Mouse (Mus musculus) heart, embryonic 14.5 days (tissue): ENCODE measurements around the gene Rep15. TPM values are rescaled to one million over a fixed set of nuclear protein-coding genes. Genes with fewer than 3 reads are reported as not detected.

Source experiments
- ATAC-seq: fragments of 200-750 bp; cut with Nextera tagmentation; 2 replicates; pipeline ENCODE4 v1.8.0; 2017; ENCODE audit warnings: low read depth, moderate TSS enrichment; ENCODE audit not compliant: insufficient number of reproducible peaks, insufficient read depth, low FRiP score
- H3K27ac ChIP-seq, 2 experiments: fragments of 200-500 bp in 1 of 2; fragments of 300-500 bp in 1 of 2; sonication (generic) in 1 of 2; replicated peaks in 1 of 2; 2 replicates each; pipeline ENCODE4 v1.5.1; 2012 to 2014; ENCODE audit warnings: low read depth in 2 of 2, low read length in 2 of 2, control low read depth in 1 of 2, mild to moderate bottlenecking in 1 of 2, mixed read lengths in 1 of 2; ENCODE audit not compliant: control insufficient read depth in 1 of 2, insufficient read depth in 1 of 2
- H3K27me3 ChIP-seq: fragments of 300-500 bp; sonication (generic); 2 replicates; pipeline ENCODE4 v1.6.1; 2014; ENCODE audit warnings: mild to moderate bottlenecking, low read length, control low read depth; ENCODE audit not compliant: control insufficient read depth, insufficient read depth
- H3K36me3 ChIP-seq: fragments of 300-500 bp; sonication (generic); 2 replicates; pipeline ENCODE4 v1.6.1; 2014; ENCODE audit warnings: mild to moderate bottlenecking, control low read depth, low read length, mixed read lengths; ENCODE audit not compliant: control insufficient read depth, insufficient read depth
- H3K4me1 ChIP-seq, 2 experiments: fragments of 200-500 bp in 1 of 2; fragments of 300-500 bp in 1 of 2; sonication (generic) in 1 of 2; 2 replicates each; pipeline ENCODE4 v1.6.1; 2012 to 2014; ENCODE audit warnings: low read length in 2 of 2, control low read depth in 1 of 2, mixed read lengths in 1 of 2; ENCODE audit not compliant: control insufficient read depth in 2 of 2, insufficient read depth in 2 of 2
- H3K4me2 ChIP-seq: fragments of 300-500 bp; sonication (generic); 2 replicates; pipeline ENCODE4 v1.6.1; 2014; ENCODE audit warnings: mild to moderate bottlenecking, low read length
- H3K4me3 ChIP-seq, 2 experiments: fragments of 200-500 bp in 1 of 2; fragments of 300-500 bp in 1 of 2; sonication (generic) in 1 of 2; 2 replicates each; pipeline ENCODE4 v1.5.1; 2012 to 2014; ENCODE audit warnings: low read length in 2 of 2, mild to moderate bottlenecking in 2 of 2, control low read depth in 1 of 2, low read depth in 1 of 2, moderate library complexity in 1 of 2; ENCODE audit not compliant: control insufficient read depth in 1 of 2, insufficient read depth in 1 of 2
- H3K9ac ChIP-seq: fragments of 300-500 bp; sonication (generic); 2 replicates; pipeline ENCODE4 v1.6.1; 2014; ENCODE audit warnings: mild to moderate bottlenecking, low read length
- H3K9me3 ChIP-seq: fragments of 300-500 bp; sonication (generic); 2 replicates; pipeline ENCODE4 v1.6.1; 2016; ENCODE audit warnings: low read length, control low read depth; ENCODE audit not compliant: control insufficient read depth
- WGBS: fragments of 180-500 bp; shearing (Covaris S2); extraction: QIAGEN DNeasy Blood & Tissue Kit; methylation state at CpG from one replicate; pipeline ENCODE4 v1.1.7; 2014; 5-methylcytosine and 5-hydroxymethylcytosine counted together
- polyA plus RNA-seq: library from polyadenylated mRNA; unstranded; fragments of >200 nt; fragmentation: Nextera tagmentation; extraction: Ambion mirVana; gene quantifications from 2 replicates; pipeline ENCODE4 v1.2.1, GENCODE M21; 2014

The Rep15 gene
- polyA plus RNA-seq, 1 experiment from 2014 or later = 1.9 TPM

DNA sequence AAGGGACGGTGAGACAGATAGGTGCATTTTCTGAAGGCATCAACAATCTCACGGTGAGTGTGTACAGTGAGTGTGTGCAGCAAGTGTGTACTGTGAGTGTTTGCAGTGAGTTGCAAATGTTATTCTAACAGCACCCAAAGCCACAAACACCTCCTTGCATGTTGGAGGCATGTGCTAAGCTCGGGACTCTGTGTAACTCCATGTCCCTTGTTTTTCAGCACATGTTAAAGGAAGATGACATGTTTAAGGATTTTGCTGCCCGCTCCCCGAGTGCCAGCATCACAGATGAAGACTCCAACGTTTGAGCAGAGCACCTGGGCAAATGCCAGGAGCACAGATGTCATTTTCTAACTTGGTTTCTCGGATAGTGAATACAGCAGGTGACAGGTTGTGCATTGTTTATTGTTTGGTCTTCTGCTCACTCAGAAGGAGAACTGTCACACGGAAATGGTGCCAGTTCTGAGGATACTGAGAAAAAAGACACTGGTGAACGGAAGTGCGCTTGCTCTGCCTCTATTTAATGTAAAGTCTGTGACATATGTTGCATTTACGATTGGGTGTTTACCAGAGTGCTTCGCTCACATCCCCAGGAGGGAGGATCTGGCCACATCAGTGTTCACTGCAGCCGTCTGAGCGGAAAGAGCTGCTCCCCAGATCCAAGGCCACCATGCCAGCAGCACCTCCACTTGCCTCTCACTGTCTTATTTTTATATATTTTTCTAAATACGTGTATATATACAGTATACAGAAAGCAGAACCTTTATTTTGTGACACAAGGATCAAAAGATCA is 2.1 kb upstream of the Rep15 start:
- no peak overlapping the region for H3K4me2 ChIP-seq
- 83% methylated on average over 15 of the region's 15 CpGs for WGBS
- ATAC-seq = no peak
- H3K4me3 ChIP-seq = no peak overlapping the region
- peaks cover 2 to 5% of the 10 kb centered on the region in 2 experiments; a peak in 1 of 4 replicates for H3K4me1 ChIP-seq
- no peaks in the 10 kb centered on the region for H3K9me3 ChIP-seq
- H3K36me3 ChIP-seq = peaks cover 77% of the 10 kb centered on the region
- no peaks in the 10 kb centered on the region for H3K27me3 ChIP-seq
- H3K27ac ChIP-seq = no peak overlapping the region
- H3K9ac ChIP-seq = no peak overlapping the region

DNA sequence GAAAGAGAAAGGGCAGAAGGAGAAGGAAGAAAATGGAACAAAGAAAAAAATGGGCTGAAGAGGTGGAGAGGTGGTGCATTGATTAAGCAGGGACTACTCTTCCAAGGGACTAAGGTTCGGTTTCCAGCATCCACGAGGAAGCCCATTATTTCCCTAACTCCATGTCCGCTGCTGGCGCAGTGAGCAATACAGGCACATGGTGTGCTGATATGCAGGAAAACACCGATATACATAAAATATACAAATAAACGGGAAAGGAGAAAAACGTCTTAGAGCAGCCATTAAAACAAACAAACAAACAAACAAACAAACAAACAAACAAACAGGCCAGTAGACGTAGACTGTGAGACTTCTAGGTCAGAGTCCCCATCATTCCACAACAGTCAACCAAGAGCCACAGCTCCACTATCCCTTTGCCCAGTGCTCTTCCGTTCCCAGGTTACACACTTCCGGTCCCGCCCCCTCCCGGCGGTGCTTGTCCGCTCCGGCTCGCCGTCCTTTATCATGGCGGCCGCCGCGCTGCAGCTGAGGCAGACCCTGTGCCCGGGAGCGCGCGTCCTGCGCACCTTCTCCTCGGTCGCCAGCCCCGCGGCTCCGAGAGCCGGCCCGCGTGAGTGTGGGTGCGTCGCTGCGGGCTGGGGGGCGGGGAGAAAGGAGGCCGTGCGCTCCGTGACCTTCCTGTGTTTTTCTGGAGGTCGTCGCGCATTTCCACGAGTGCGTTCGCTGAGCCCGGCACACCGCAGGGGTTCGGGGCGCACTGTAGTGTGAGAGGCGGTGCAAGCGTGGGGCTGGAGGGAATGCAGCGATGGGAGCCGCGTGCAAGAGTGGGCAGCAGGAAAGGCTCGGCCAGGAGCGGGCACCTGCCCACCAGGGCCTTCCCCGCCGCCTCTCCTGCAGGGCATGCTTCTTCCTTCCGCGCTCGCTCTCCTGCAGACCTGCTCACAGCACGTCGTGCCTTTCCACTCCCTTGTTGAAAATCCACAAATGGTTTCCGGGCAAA is 10.2 kb downstream of the Rep15 start, which contains the start of gene Mrps35:
TSS of gene Mrps35 (plus strand) at position 474 of the 1,000 bp plus-strand sequence.
- Histone ChIP-seq H3K9me3 (no peaks in the 10 kb centered on the region), H3K27me3 (no peaks in the 10 kb centered on the region), H3K9ac (peak within 1 kb of the TSS; percentile 97), H3K4me2 (peak within 1 kb of the TSS; percentile 80), H3K4me3 (peak within 1 kb of the TSS; percentile 74 to 92), H3K4me1 (peaks cover 0 to 13% of the 10 kb centered on the region in 2 experiments; a peak in 3 of 4 replicates), H3K27ac (peak within 1 kb of the TSS; percentile 86 to 92), H3K36me3 (peaks cover 14% of the 10 kb centered on the region)
- peak; percentile 93 for ATAC-seq
- WGBS = 4% methylated on average over 65 of the region's 66 CpGs

DNA sequence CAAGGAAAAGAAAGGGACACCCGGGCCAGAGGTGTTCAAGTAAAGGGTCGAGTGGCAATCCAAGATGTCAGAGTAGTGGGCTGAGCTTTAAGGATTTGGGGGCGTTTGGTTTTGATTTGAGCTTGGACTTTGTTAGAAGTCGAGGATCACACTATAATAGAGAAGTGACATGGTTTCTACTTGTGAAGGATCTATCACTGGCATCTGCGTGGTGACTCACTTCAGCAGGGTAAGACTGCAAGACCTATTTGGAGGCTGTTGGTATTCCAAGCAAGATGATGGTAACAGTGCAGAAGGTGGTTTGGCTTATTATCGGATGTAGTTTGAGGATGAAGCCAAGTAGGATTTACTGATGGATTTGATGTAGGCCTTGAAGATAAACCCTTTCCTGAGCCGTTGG is 11.2 kb downstream of the Rep15 start:
- peak overlapping the region; percentile 80 for H3K4me2 ChIP-seq
- ATAC-seq = no peak
- no peaks in the 10 kb centered on the region for H3K9me3 ChIP-seq
- 0 out of 4 replicates have a peak overlapping the region, but pooled peaks of 1 of the 2 experiments have one; percentile 86 for H3K27ac ChIP-seq
- WGBS = 38% methylated on average over 7 of the region's 7 CpGs
- peak overlapping the region; percentile 97 for H3K9ac ChIP-seq
- no peaks in the 10 kb centered on the region for H3K27me3 ChIP-seq
- peak overlapping the region; percentile 74 to 92 for H3K4me3 ChIP-seq
- peaks cover 25% of the 10 kb centered on the region for H3K36me3 ChIP-seq
- H3K4me1 ChIP-seq = peaks cover 0 to 13% of the 10 kb centered on the region in 2 experiments; a peak in 3 of 4 replicates

DNA sequence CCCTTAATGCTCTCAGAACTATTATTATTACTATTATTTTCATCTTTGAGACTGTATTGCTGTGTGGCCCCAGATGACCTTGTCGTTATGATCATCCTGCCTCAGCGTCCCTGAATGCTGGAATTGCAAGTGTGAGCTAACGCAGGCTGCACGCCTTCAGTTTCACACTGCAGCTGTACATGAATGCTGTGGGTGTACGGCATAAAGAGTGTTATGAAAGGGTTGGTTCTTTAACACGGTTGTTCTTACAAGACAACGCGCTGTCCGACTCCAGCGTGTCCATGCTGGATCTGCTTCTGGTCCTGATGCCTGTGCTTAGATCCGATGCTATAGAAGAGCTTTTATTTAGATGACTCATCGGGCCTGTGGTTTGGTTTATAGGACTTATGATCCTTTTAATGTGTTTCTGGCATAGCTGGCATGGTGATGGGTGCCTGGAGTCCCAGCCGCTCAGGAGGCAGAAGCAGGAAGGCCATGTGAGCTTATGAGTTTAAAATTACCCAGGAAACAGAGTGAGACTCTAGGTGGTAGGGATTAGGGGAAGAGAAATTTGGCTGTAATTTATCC is 16.9 kb downstream of the Rep15 start:
- peaks cover 1 to 3% of the 10 kb centered on the region in 2 experiments; a peak in 3 of 4 replicates for H3K4me1 ChIP-seq
- no peak overlapping the region for H3K4me3 ChIP-seq
- peaks cover 79% of the 10 kb centered on the region for H3K36me3 ChIP-seq
- H3K4me2 ChIP-seq = no peak overlapping the region
- H3K9me3 ChIP-seq = no peaks in the 10 kb centered on the region
- ATAC-seq = no peak
- 94% methylated on average over 13 of the region's 13 CpGs for WGBS
- H3K27me3 ChIP-seq = no peaks in the 10 kb centered on the region
- H3K9ac ChIP-seq = no peak overlapping the region
- no peak overlapping the region for H3K27ac ChIP-seq

DNA sequence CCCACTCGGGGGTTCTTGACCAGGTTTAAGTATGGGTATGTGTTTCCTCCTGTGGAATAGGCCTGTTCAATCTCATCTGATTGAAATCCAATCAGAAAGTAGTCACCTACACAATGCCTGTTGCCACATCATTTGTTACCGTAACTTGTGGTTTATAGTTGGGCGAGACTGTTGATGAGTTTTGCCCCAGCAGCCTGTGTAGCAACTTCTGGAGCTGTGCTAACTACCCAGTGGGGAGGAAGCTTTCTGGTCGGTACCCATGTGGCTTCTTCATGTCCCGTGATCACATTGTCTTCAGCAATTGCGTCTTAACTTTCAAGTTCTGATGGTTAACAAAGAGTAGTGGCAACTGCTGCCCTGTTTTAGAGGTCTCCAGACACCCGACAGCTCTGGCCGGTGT is 19.3 kb downstream of the Rep15 start:
- no peak overlapping the region for H3K4me3 ChIP-seq
- H3K9ac ChIP-seq = no peak overlapping the region
- peaks cover 9% of the 10 kb centered on the region in 2 experiments for H3K4me1 ChIP-seq
- H3K27ac ChIP-seq = no peak overlapping the region
- no peak for ATAC-seq
- H3K36me3 ChIP-seq = peaks cover 94% of the 10 kb centered on the region
- H3K27me3 ChIP-seq = no peaks in the 10 kb centered on the region
- H3K4me2 ChIP-seq = no peak overlapping the region
- 92% methylated on average over 8 of the region's 8 CpGs for WGBS
- H3K9me3 ChIP-seq = no peaks in the 10 kb centered on the region

DNA sequence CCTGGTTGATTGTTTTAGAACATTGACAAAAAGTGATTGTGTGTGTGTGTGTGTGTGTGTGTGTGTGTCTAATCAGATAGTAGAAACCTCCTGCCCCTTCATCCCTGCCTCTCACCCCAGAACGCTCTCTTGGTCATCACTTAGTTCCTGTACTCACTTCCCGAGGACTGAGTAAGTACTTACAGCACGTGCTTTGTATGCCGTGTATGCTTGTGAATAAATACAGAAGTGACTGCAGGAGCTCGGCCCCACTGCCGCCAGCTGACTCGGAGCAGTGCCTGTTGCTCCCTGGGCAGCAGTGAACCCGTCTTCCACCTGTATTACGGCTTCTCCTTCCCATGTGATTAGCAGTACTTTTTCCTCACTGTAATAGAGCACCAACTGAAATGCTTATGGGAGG is 20.1 kb downstream of the Rep15 start:
- H3K27me3 ChIP-seq = no peaks in the 10 kb centered on the region
- H3K4me3 ChIP-seq = no peak overlapping the region
- no peak overlapping the region for H3K27ac ChIP-seq
- H3K4me1 ChIP-seq = peaks cover 9% of the 10 kb centered on the region in 2 experiments
- 95% methylated on average over 9 of the region's 9 CpGs for WGBS
- no peak overlapping the region for H3K9ac ChIP-seq
- H3K9me3 ChIP-seq = no peaks in the 10 kb centered on the region
- no peak overlapping the region for H3K4me2 ChIP-seq
- no peak for ATAC-seq
- H3K36me3 ChIP-seq = peaks cover 94% of the 10 kb centered on the region
